Mouse (Mus musculus) small intestine, adult 2 months (tissue): ENCODE measurements around the gene Mylk3.

Source experiments
- CTCF ChIP-seq: fragments of 200-500 bp; IDR thresholded peaks from 2 replicates; pipeline ENCODE4 v1.5.1; 2012; ENCODE audit warnings: low read depth, mild to moderate bottlenecking, control low read depth, inconsistent platforms, low read length, moderate library complexity, mixed read lengths; ENCODE audit not compliant: insufficient replicate concordance, insufficient read length; ENCODE audit errors: extremely low read depth
- POLR2A ChIP-seq: fragments of 200-500 bp; IDR thresholded peaks from 2 replicates; pipeline ENCODE4 v1.6.1; 2012; ENCODE audit warnings: low read depth, mild to moderate bottlenecking, control low read depth, inconsistent platforms, low read length, moderate library complexity

DNA sequence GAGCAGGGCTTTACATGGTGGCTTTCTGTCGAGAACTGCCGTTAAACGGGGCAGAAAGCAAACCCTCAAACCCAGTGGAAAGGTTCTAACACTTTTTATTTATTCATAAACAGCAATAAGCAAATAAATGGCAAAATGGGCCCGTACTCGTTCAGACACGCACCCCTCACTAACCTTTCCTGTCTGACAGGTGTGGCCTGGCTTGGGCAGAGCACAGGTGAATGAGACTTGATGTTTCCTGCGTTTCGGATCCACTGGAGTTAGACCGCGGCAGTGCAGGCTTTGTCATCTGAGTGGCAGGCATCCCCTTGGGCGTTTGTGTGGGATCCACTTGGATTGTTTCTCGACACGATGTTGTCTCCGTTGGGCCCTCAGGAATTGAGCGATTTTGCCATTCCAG lies 64.2 kb downstream of the Mylk3 start:
- TF ChIP-seq CTCF, result no peak
- TF ChIP-seq POLR2A, result no peak
